Mouse (Mus musculus) embryo, embryonic 10.5 days (tissue): ENCODE measurements around the gene Omp.

Experiments used
- DNase-seq: peaks from one replicate; pipeline ENCODE4 v3.0.0-alpha.2; 2015; ENCODE audit warnings: low spot score

Gene Omp

GRCm38 (mm10) chr7:98097557-98097956 is 47.7 kb downstream of the Omp start:
- no peak for DNase-seq

GRCm38 (mm10) chr7:98095852-98096251 is 49.5 kb downstream of the Omp start:
- DNase-seq: no peak
